Mouse (Mus musculus) spleen, postnatal 4 days (tissue): Measurements from ENCODE around the gene Irf8.
A peak's percentile ranks its signal among the peaks of the same experiment; 100 is the strongest.

ENCODE experiments used
- DNase-seq, 2 experiments: peaks; one replicate each; pipeline ENCODE4 v3.0.0; 2022; ENCODE audit warnings: low spot score in 2 of 2

Irf8 gene

DNA sequence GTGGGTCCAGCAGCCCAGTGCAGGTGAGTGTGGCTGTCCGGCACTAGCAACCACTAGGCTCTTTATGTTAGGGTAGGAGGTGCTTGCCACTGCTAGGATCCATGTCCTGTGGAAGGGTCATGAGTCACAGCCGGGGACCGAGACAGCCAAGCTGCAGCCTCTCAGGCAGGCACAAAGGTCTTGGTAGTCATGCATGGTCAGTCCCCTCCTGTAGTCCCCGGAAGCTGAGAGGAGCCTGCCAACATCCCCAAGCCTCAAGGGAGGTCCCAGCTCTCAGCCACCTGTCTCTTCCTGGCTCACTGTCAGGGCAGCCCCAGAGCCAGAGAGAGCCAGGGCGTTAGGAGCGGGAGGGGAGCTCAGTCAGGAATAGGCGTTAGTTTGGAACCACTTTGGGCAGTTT, 11.1 kb downstream of the Irf8 start:
- DNase-seq: no peak

DNA sequence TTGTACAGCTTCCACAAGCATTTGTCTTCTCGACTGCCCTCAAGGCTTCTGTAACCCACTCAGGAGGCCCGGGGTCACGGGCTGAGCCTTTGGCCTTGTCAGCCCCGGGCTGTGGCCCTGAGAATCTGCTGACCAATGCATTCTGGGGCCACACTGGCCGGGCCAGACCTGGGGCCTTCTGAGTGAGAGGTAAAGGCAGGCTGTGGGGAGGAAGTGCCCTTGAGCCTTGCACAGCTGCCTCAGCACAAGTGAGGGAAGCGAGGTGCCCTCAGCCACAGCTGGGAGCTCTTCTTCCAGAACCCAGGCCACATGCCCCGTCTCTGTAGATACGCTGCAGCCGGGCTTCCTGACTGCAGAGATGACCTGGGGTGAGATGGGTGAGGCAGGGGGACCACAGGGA, 14.5 kb downstream of the Irf8 start:
- DNase-seq: no peak

DNA sequence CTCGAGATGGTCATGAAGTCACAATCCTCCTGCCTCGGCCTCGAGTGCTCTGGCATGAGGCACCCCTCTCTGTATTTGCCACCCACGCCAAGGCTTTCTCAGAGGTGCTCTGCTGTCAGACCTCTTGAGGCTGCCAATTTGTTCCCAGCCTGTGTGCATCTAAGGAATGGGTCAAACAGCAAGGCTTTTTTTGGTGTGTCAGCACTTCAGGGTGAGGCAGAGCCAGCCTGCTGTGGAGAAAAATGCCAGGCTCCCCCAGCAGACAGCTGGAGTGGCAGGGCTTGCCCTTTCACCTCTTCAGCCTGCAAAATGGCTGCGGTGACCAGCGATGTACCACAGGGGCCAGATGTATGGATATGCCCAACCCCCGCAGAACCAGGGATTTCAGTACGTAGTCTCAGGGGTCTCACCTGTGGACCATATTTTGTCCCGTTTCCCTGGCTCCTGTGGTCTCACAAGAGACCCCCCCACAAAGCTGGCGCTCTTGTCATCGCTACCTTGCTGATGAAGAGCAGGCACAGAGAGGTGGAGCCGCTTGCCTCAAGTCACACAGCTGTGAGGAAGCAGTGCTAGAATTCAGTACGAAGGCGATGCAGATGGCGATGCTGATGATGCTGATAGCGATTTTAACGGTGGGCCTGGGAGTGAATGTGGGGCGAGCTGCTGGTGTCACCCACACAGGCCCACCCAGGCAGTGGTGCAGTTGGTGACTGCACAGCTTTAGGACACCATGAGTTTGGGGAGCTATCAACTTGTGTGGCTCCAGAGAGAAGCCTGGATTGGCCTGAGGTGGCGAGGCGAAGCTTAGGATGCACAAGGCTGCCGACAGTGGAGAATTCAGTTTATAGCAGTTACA, 15.3 kb downstream of the Irf8 start:
- no peak for DNase-seq

DNA sequence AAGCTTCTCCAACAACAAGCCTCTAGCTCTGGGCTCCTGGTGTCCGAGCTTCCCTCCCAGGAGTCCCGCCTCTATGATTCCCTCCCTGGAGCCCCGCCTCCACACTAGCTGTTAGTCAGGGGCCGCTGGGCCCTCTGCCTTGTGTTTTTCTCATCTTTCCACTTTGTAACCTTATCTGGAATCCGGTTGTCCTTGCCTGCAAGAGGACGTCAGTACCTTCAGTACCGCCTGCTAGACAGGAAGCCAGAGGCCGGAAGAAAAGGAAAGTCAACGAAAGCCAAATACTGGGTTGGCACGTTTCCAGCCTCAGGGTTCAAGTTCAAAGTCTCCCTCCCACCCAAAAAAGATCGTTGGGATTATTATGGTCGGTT, 15.9 kb downstream of the Irf8 start:
- no peak for DNase-seq

DNA sequence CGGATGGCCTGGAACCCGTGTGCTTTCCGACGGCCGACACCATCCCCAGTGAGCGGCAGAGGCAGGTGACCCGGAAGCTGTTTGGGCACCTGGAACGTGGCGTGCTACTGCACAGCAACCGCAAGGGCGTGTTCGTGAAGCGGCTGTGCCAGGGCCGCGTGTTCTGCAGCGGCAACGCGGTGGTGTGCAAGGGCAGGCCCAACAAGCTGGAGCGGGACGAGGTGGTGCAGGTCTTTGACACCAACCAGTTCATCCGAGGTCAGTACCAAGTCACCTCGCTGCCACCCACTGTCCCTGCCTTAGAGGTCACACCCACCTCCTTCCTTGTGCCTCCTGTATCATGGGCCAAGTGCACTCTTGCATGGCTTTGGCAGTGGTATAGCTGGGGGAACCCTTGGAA, 17.3 kb downstream of the Irf8 start:
- no peak for DNase-seq

DNA sequence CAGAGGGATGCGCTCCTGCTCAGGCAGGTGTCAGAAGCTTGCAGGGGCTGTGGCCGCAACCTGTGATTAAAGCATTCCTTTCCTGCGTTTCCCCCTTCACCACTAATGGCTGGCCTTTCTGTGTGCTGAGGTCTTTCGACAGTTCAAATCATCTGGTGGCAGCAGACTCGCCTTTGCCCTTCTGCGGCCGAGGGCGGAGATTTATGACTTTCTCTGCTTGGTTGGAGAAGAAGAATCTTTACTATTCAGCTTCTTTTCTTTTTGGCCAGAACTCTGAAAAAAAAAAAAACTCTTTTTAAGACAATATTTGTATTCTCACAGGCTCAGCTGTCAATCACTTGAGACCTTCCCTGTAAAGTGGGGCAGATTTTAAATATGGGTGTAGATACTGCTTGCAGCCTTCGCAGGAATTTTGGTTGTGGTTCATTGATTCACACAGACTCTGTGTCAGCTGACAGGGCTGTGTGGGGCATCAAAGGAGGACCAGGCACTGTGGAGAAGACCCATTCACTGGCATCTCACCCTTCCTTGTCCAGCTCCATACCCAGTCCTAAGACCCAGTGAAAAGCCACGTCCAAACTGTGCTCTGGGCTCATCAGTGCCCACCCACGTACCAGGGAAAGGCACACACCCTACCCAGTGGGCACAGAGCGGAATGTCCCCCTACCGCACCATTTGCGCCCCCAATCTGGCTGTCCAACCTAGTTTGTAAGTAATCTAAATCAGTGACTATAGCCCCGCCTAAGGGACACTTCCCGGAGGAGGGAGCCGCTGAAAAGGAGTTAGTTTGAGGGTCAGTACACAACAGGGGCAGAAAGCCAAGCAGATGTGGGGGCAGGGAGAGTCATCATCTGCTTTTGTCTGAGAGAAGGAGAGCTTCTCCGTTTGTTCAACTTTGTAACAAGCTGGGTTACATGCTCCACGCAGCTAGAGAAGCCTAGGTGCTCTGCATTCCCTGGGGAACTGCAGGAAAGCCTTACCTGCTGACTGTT, 19.4 kb downstream of the Irf8 start:
- DNase-seq: no peak

DNA sequence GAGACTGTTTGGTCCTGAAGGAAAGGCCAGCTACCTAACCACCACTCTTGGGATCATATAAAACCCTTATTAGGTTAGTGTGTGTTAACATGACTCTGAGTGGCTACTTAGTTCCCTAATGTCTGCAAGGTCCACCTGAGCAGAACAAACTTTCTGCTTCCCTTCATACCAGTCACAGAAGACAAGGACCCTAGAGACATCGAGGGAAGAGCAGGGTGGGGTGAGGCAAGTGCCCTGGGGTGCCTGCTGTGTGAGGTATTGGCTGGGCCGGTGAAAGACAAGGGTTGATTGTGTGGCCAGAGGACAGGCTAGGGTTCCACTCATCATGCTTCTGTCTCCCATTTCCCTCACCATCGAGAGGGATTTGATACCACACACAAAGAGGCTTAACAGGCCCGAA, 21.8 kb downstream of the Irf8 start:
- DNase-seq: no peak

DNA sequence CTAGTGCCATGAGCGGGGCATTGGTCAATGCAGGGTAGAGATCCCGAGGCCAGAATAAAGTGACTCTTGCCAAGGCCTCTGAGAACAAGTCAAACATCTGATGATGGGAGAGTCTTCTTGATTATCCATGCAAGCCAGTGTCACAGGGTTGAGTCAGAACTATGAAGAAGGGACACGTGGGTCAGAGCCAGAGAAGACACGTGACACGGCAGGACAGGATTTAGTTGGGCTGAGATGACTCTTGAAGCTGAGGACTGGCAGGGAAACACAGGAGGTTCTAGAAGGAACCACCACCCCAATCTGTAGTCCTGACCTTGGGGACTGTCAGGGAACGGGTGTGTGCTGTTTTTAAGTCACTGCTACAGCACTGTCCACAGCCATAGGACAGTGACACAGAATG, 23.7 kb downstream of the Irf8 start:
- DNase-seq: no peak

DNA sequence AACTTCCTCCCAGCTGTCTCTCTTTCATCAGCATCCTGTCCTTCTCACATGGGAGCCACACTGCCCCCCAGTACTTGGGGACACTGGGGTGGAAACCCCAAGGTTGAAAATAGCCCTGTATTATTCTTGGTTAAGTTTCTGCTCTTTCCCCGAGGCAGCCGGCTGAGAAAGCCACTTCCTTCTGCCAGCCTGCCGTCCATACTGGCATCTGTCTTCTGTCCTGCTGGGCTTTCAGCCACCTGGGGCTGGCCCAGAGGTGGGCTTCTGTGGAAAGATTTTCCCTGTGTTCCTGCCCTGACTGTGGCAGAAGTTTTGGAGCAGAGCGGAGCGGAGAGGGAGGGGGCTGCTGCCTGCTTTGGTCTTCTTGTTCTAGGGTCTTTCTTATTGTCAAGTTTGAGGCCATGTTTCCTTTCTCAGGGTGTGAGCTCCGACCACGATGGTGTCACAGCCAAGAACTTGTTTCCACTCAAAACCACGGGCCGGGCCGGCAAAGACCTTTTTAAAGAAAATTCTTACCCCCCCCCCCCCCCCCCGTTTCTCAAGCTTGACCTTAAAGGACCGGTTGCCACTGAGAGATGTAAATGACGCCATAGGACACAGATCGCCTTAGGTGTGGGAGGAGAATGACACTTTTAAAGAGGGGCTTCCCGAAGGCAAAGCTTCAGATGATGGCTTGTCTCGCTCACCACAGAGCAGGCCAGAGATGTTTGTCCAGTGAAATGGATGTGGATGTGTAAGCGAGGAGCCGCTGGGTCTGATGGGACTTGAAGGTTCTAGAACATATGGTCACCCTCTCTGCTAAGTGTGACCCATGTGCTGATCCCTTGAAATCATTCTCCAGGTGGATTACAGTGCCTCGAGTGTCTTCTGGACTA, 24.4 kb downstream of the Irf8 start:
- DNase-seq: no peak

DNA sequence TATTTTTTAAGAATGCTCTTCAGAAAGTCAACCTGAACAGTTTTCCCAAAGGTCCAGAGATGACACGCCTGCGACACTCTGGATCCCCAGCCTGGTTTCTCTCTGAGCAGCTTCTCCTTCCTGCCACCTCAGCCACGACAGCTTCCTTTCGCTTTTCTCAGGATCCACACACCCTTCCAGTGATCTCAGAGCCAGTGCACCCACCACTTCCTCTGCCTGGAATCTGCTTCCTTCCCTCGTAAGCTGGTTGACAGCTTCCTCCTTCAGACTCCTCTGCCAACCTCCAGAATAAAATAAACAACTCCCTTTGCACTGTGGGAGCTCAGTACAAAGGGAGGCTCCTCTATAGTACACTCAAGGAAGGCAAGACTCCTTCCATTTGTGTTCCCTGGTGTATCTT, 27.1 kb downstream of the Irf8 start:
- no peak for DNase-seq

DNA sequence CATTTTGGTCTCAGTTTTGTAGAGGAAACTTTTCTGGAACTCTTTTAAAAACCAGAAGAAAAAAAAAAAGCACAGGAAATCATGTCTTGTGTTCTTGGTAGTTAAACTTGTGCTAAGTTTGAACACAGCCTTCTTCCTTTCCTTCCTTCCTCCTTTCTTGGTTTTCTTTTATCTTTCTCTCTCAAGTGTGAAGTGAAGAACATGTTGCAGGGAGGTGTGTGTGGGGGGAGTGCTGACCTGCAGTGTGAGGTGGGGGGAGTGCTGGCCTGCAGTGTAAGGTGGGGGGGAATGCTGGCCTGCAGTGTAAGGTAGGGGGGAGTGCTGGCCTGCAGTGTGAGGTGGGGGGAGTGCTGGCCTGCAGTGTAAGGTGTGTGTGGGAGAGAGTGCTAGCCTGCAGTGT, 28.5 kb downstream of the Irf8 start:
- DNase-seq: no peak

DNA sequence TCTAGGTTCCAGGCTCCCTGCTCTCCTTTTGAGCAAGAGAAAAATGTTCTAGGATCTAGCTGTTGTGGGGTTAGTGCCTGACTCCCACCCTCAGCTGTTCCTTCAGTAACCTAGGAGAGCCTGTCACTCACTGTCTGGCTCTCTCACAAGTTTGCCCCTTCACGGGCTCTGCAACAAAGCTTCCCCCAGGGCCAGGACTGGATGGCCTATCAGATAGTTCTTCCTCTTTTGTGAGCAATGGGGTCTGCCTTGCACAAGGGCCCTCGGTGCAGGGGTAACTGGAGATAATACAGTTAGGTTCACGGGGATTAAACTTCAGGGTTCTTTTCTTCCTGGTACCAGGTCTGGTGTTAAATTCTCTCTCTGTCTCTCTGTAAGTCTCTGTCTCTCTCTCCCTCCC, 30.5 kb downstream of the Irf8 start:
- no peak for DNase-seq

DNA sequence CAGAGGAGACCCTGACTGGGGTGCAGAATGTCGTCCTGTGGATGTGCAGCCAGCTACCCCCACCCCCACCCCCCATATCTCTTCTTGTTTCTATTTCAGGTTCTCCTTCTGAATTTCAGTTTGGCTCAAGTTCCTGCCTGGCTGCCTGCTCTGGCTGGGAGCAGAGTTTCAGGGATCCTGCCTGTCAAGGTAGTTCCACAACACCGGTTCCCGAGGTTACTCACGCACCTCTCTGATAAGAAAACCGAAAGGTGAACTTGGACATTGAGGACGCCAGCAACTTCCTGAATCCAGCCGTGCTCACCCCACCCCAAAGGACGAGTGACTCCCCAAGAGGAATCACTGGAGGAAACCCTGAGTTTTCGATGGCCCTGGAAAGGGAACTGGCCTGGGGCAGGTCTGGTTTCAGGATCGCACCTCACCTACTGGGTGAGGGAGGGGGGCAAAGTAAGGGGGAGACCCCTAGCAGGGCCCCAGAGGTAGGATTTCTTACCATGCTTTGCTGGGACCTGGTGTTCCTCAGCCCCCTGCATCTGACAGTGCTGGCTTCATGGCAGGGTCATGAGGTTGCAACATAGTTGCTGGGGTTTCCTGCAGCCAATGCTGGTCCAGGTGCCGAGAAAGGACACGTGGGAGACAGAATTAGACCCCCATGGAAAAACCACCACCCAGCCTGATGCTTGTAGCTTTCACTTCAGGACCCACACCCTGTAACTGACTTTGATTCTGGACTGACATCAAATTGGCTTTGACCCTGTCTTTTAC, 32.5 kb downstream of the Irf8 start:
- no peak for DNase-seq

DNA sequence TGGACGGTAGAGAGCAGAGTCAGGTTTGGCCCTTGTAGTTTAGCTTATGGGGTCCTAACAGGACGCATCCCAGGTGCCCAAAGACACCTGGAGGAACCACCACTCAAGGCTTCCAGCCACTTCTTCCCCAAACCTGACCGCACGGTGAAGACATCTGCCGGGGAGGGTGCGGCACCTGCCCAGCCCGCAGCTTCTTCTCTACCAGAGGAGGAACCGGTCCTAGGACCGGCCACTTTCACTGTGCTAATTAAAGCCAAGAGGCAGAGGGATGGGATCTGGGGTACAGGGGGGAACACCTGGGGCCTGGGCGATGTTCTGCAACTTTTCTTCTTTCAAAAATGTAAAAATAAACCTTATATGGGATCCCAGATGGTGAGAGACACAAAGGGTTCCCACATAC, 41.0 kb downstream of the Irf8 start:
- DNase-seq: no peak

DNA sequence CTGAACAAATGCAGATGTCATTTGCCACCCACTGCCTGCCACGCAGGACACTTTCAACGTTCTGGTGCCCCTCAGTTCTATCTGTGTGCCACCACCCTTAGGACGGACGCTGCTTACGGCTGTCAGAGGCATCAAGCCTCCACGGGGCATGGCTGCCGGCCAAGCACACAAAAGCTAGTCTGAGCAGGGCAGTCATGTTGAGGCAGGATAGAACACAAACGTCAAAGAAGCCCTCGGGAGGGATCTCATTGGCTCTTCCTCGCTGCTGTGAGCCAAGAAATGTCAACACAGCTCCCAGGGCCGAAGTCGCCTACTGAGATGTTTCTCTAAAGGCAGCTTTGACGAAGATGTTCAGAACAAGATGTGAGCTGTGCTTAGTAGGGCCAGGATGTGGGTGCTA, 41.6 kb downstream of the Irf8 start:
- no peak for DNase-seq

DNA sequence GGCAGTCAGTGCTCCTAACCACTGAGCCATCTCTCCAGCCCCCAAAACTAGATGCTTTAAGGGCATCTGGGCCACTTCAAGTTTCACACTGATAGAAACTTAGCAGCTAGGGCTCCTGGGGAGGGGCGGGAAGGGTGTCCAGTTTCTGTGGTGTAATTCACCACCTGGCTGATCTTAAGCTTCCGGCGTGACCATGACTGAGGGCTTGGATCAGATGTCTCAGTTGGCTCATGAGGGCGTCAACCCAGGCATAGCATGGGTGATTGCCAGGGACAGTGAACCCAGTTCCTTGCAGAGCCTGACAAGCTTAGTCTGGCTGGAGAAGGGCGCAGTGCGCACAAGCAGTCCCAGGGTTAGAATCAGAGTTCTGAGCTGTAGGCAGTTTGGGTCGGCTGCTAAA, 42.9 kb downstream of the Irf8 start:
- no peak for DNase-seq

DNA sequence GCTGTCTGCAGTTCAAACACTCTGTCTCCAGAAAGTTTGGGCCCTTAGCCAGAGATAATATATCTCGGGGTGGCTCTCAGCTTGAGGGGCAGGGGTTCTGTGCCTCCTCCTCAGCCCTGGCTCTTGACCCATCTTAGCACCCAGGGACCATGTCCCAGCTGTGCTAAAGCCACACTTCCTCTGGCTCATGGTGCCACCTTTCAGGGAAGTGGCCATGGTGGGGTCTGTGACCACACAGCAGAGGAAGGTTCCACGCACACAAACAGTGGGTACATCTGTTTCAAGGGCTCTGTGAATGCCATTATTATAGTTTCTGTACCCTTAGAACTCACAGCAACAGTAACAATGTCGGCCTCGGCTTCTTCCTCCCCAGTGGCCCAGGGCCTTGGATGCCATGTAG, 47.6 kb downstream of the Irf8 start:
- no peak for DNase-seq

DNA sequence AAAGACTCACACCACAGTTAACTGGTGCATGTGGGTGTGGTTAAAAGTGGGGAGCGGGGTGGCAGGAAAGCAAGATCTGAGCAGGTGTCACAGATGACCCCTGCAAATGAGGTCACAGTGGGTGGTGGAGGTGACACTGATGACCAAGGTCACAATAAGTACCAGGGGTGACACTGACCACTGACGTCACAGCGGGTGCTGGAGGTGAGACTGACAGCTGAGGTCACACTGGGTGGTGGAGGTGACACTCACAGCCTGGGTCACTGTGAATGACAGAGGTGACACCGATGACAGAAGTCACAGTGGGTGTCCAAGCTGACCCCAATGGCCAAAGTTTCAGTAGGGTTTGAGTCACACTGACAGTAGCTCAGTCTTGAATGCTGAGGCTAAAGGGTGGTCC, 50.6 kb downstream of the Irf8 start:
- DNase-seq: no peak

DNA sequence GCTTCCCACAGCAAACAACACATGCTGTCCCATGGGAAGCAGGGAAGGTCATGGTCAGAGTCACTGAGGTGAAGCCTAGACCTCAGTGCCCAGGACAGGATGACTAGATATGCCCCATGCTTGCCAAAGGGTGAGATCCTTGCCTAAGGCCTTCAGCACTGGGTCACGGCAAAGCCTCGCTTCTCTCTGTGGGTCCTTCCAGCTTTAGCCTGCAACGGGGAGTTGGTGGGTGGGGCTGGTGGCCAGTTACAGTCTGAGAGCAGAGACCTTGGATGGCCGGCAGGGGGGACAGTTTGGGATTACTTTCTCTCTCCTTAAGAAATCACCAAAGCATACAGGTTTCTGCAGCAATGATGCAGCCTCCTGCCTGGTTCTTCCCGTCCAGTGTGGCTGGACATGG, 51.5 kb downstream of the Irf8 start:
- no peak for DNase-seq

DNA sequence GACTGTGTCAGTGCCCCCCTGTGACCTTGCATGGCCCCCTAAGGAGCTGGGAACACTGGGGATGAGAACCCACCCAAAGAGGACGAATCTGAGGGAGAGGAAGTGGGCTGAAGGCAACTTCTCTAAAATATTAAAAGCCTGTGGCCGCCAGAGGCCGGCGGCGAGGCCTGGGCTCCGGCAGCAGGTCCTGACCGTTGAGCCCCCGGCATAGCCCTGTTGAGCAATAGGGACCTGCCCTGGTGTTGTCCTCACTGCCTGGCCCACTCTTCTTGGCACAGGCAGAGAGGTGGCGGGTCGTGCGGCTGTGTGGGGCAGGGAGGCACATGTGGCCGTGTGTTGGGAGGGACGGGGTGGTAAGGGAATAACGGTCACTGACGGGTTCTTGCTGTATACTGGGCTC, 56.6 kb downstream of the Irf8 start:
- DNase-seq: peak in 1 of 2 experiments; percentile 37

DNA sequence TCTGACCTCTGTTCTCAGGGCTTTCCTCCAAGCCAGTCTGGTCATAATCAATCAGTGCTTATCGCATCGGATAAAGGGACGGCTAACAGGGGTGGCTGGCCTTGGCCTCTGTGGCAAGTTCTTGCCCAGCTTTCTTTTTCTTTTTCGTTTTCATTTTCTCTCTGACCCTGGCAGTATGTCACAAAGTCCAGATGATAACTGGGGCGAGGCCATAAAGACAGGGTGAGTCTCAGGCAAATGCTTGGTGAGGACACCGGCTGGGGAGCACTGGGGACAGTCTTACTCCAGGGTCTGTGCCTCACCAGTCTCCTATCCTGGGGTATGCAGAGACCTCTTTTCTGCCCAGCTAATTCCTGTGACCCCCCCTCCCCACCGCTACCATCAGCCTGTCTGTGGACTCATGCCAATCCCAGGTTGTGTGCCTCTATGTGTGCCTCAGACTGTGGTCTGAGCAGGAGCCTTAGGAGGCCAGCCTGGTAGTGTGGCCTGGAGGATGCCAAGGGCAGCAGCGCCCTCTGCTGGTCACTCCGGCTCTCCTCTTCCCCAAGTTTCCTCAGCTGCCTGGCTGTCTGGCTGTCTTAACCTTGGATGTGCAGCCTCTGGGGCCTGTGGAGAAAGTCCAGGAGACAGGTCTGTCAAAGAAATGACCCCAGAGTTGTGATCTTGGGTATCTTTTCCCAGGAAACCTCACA, 59.9 kb downstream of the Irf8 start:
- peak; percentile 75 to 92 for DNase-seq
